Mouse (Mus musculus) frontal cortex, postnatal 36 days (tissue): ENCODE results near the gene Hist1h3d.
"Not testable (repeated sequence)": the region's sequence is repeated elsewhere in the genome, so short reads cannot be mapped to it uniquely, and the experiment has no call there.

ENCODE experiments used
- DNase-seq, 2 experiments: peaks; one replicate each; pipeline ENCODE4 v3.0.0; 2022; ENCODE audit warnings: low spot score in 2 of 2

Hist1h3d gene

GRCm38 (mm10) chr13:23564482-23564881, 11.1 kb upstream of the Hist1h3d start:
- DNase-seq: no peak

GRCm38 (mm10) chr13:23570261-23571021, 5.1 kb upstream of the Hist1h3d start:
- DNase-seq: not testable (repeated sequence)

- peak; percentile 79 to 86 for DNase-seq
These were observed 4.5 kb upstream of the Hist1h3d start, which contains the start of the genes Hist1h2ae and Hist1h2bg for GRCm38 (mm10) chr13:23571022-23571503. Gene Hist1h2ae, minus strand, starts transcription at chr13:23571220. Gene Hist1h2bg, plus strand, starts transcription at chr13:23571396.

GRCm38 (mm10) chr13:23571504-23572217, 3.9 kb upstream of the Hist1h3d start:
- DNase-seq: peak in 1 of 2 experiments; percentile 30

- DNase-seq: no peak
These were observed 3.1 kb upstream of the Hist1h3d start for GRCm38 (mm10) chr13:23572218-23573033.

GRCm38 (mm10) chr13:23573034-23573897, 2.3 kb upstream of the Hist1h3d start:
- not testable (repeated sequence) for DNase-seq

- peak; percentile 88 to 98 for DNase-seq
These were observed 1.6 kb upstream of the Hist1h3d start, which contains the start of the genes Hist1h2bf and Hist1h2ad for GRCm38 (mm10) chr13:23573898-23574524. Gene Hist1h2bf, minus strand, starts transcription at chr13:23574196. Gene Hist1h2ad, plus strand, starts transcription at chr13:23574381.

- DNase-seq: not testable (repeated sequence)
These were observed 905 bp upstream of the Hist1h3d start for GRCm38 (mm10) chr13:23574546-23575170.

- DNase-seq: peak in 1 of 2 experiments; percentile 35
These were observed 326 bp downstream of the Hist1h3d start for GRCm38 (mm10) chr13:23575864-23576313.

GRCm38 (mm10) chr13:23576351-23576881, 853 bp downstream of the Hist1h3d start:
- no peak for DNase-seq

- no peak for DNase-seq
These were observed 1.5 kb downstream of the Hist1h3d start for GRCm38 (mm10) chr13:23576906-23577639.

GRCm38 (mm10) chr13:23577835-23578234, 2.3 kb downstream of the Hist1h3d start:
- no peak for DNase-seq

GRCm38 (mm10) chr13:23581408-23582218, 6.0 kb downstream of the Hist1h3d start, which contains the start of gene Hist1h4d:
Gene Hist1h4d, plus strand, starts transcription at chr13:23581598.
- peak; percentile 99 to 100 for DNase-seq

- DNase-seq: no peak
These were observed 6.9 kb downstream of the Hist1h3d start for GRCm38 (mm10) chr13:23582219-23583056.

- DNase-seq: no peak
These were observed 8.0 kb downstream of the Hist1h3d start for GRCm38 (mm10) chr13:23583387-23584068.

- DNase-seq: no peak
These were observed 8.8 kb downstream of the Hist1h3d start for GRCm38 (mm10) chr13:23584331-23584730.
